In genomic region chr6:134564539-134564938, GRCm38 (mm10) we compare ENCODE assay signal across 9 mouse cellular contexts. TPM values are rescaled to one million over a fixed set of nuclear protein-coding genes. Genes with fewer than 3 reads are reported as not detected.
DNase-seq lines count a peak whose midpoint lies in the region; ATAC-seq and TF ChIP-seq lines count a peak whose summit lies in the region.
"Had no signal": no experiment of that assay in that cellular context is flagged by ENCODE, and none has a peak within 500 bp of the region (broad histone marks: within the 10 kb centered on the region; RNA-seq: fewer than 3 reads in every experiment).

No protein-coding gene starts in this region.

- no peak overlapping the region for H3K9ac ChIP-seq in forebrain, postnatal 0 days
- no peak overlapping the region for H3K9ac ChIP-seq in limb, embryonic 15.5 days
- no peak overlapping the region for H3K9ac ChIP-seq in stomach, embryonic 15.5 days

- ATAC-seq in forebrain, postnatal 0 days: no peak
- ATAC-seq in limb, embryonic 15.5 days (ENCODE audit: insufficient number of reproducible peaks, low FRiP score, low TSS enrichment, low read depth): no peak
- ATAC-seq in stomach, embryonic 15.5 days (ENCODE audit: insufficient read depth, low FRiP score, low read depth): no peak

- H3K4me2 ChIP-seq in forebrain, postnatal 0 days (ENCODE audit: low read depth): peak overlapping the region; percentile 82; the same call in 1 of the 2 replicates
- H3K4me2 ChIP-seq in limb, embryonic 15.5 days: peak overlapping the region; percentile 64
- H3K4me2 ChIP-seq in stomach, embryonic 15.5 days: peak overlapping the region; percentile 70

- no peaks in the 10 kb centered on the region for H3K36me3 ChIP-seq in forebrain, postnatal 0 days (ENCODE audit: insufficient read depth)
- no peaks in the 10 kb centered on the region for H3K36me3 ChIP-seq in limb, embryonic 15.5 days
- no peaks in the 10 kb centered on the region for H3K36me3 ChIP-seq in stomach, embryonic 15.5 days

- H3K9me3 ChIP-seq in forebrain, postnatal 0 days (ENCODE audit: low read length): no peaks in the 10 kb centered on the region
- no peaks in the 10 kb centered on the region for H3K9me3 ChIP-seq in limb, embryonic 15.5 days
- H3K9me3 ChIP-seq in stomach, embryonic 15.5 days: no peaks in the 10 kb centered on the region
- H3K9me3 ChIP-seq: G1E had no signal

- peaks cover 9% of the 10 kb centered on the region for H3K4me1 ChIP-seq in forebrain, postnatal 0 days (ENCODE audit: insufficient read depth)
- H3K4me1 ChIP-seq in limb, embryonic 15.5 days: peaks cover 15% of the 10 kb centered on the region; the same call in 1 of the 2 replicates
- H3K4me1 ChIP-seq in stomach, embryonic 15.5 days: peaks cover 12% of the 10 kb centered on the region; the same call in 1 of the 2 replicates

- DNase-seq in layer of hippocampus, adult 2 months (ENCODE audit: low spot score in 2 of 2): no peak
- no peak for DNase-seq in layer of hippocampus, adult 18-20 months (ENCODE audit: low spot score in 2 of 2)
- no peak for DNase-seq in forebrain, postnatal 0 days
- no peak for DNase-seq in thymus, postnatal 4 days
- DNase-seq in layer of hippocampus, adult 9-11 months: no peak
- DNase-seq in adrenal gland, postnatal 25 days: no peak

- H3K4me3 ChIP-seq in layer of hippocampus, adult 2 months: peak overlapping the region; percentile 70; the same call in 1 of the 2 replicates
- peak overlapping the region; percentile 80 for H3K4me3 ChIP-seq in forebrain, postnatal 0 days (ENCODE audit: low read depth, low read length)
- no peak overlapping the region; the same call in 1 of the 2 replicates for H3K4me3 ChIP-seq in limb, embryonic 15.5 days
- H3K4me3 ChIP-seq in stomach, embryonic 15.5 days (replicated peaks): no peak overlapping the region

- TF ChIP-seq CTCF in layer of hippocampus, adult 2 months (conservative IDR thresholded peaks at IDR 0.05): no peak
- no peak for TF ChIP-seq CTCF in forebrain, postnatal 0 days (IDR thresholded peaks at IDR 0.05; ENCODE audit: low read depth)

- 43% methylated on average over 2 of the region's 2 CpGs for WGBS in forebrain, postnatal 0 days
- 37% methylated on average over 2 of the region's 2 CpGs for WGBS in limb, embryonic 15.5 days
- 33% methylated on average over 2 of the region's 2 CpGs for WGBS in stomach, embryonic 15.5 days

- H3K27ac ChIP-seq in layer of hippocampus, adult 2 months: no peak overlapping the region
- H3K27ac ChIP-seq in forebrain, postnatal 0 days (ENCODE audit: low read depth, low read length): no peak overlapping the region
- H3K27ac ChIP-seq in limb, embryonic 15.5 days: no peak overlapping the region
- H3K27ac ChIP-seq in stomach, embryonic 15.5 days: no peak overlapping the region

- H3K27me3 ChIP-seq in forebrain, postnatal 0 days (ENCODE audit: insufficient read depth, low read length): no peaks in the 10 kb centered on the region
- no peaks in the 10 kb centered on the region for H3K27me3 ChIP-seq in limb, embryonic 15.5 days
- no peaks in the 10 kb centered on the region for H3K27me3 ChIP-seq in stomach, embryonic 15.5 days (replicated peaks)

RNA-seq across cellular contexts. Expression of gene Lrp6, which starts 2.2 kb away (rescaled TPM):
- 10 to 100 TPM; 49.2 to 54.5 TPM for total RNA-seq in layer of hippocampus, adult 2 months (2021)
- total RNA-seq in layer of hippocampus, adult 18-20 months (2021): 10 to 100 TPM; 48.8 to 52.6 TPM
- 29.9 and 41.3 TPM in 2 replicates for total RNA-seq in forebrain, postnatal 0 days (2014; rRNA removed)
- polyA plus RNA-seq in forebrain, postnatal 0 days (2015; fragmentation: Nextera tagmentation; extraction: Ambion mirVana): 12.3 and 14.7 TPM in 2 replicates
- polyA plus RNA-seq in limb, embryonic 15.5 days (2015; fragmentation: Nextera tagmentation; extraction: Ambion mirVana): 24.7 and 31.1 TPM in 2 replicates
- polyA plus RNA-seq in stomach, embryonic 15.5 days (2015; fragmentation: Nextera tagmentation; extraction: Ambion mirVana): 23.6 and 26.5 TPM in 2 replicates
- 94.4 and 112 TPM in 2 replicates for total RNA-seq in adrenal gland, postnatal 25 days (2021)

Comparison
In these comparisons a context has a peak if more than half of its experiments do, and no peak if none do; other contexts are left out.
1. H3K4me3 ChIP-seq: peak in layer of hippocampus, adult 2 months (single experiment) and forebrain, postnatal 0 days (single experiment); none in limb, embryonic 15.5 days (single experiment) and stomach, embryonic 15.5 days (single experiment).
2. Peak in every context shown above with its lines, with median percentiles within 50 percentile points of each other: H3K4me2 ChIP-seq.